Mouse (Mus musculus): Measurements from ENCODE around the gene Nars2. TPM values are rescaled to one million over a fixed set of nuclear protein-coding genes. Genes with fewer than 3 reads are reported as not detected.
A peak's percentile ranks its signal among the peaks of the same experiment; 100 is the strongest.

Nars2 gene
- total and polyA plus RNA-seq, 3 experiments = 12.1 to 19.1 (median 14.6) TPM

GRCm38 (mm10) chr7:96983660-96984347, 32.5 kb downstream of the Nars2 start:
- dilution Hi-C loops (cut with MboI; ENCODE audit: extremely low pct_ligation_motif_present, extremely low pct_unique_long_range_greater_than_20kb, low sequenced_read_pairs) (no loop called here), in situ Hi-C loops (cut with MboI; ENCODE audit: low pct_ligation_motif_present, low pct_unique_long_range_greater_than_20kb, low sequenced_read_pairs) (no loop called here)
- H3K27ac ChIP-seq (ENCODE audit: insufficient read depth, low read depth) = no peak overlapping the region
- H3K79me2 ChIP-seq (replicated peaks; ENCODE audit: control insufficient read depth, extremely low read depth, insufficient read depth, poor library complexity, severe bottlenecking) = no peaks in the 10 kb centered on the region
- no peak overlapping the region for H3K4me3 ChIP-seq (replicated peaks in 1 of 3; ENCODE audit: low read depth in 2 of 3, low read length in 2 of 3, poor library complexity in 1 of 3)
- no peak overlapping the region for H3K4me2 ChIP-seq (ENCODE audit: insufficient read depth, low read depth, poor library complexity, severe bottlenecking)
- no peak overlapping the region for H3K9ac ChIP-seq (ENCODE audit: insufficient read depth, low read depth)
- H3K36me3 ChIP-seq (replicated peaks in 1 of 2; ENCODE audit: control insufficient read depth in 1 of 2, insufficient read depth in 1 of 2, low read length in 1 of 2) = peaks cover 3 to 36% of the 10 kb centered on the region in 2 experiments
- H3K9me3 ChIP-seq (replicated peaks; ENCODE audit: low read length) = no peaks in the 10 kb centered on the region
- H3K27me3 ChIP-seq (replicated peaks) = no peaks in the 10 kb centered on the region
- peaks cover 9 to 38% of the 10 kb centered on the region in 2 experiments for H3K4me1 ChIP-seq (ENCODE audit: control insufficient read depth in 1 of 2, insufficient read depth in 2 of 2)
- DNase-seq (ENCODE audit: extremely low read depth) = no peak
- no peak for TF ChIP-seq SMC3 (IDR thresholded peaks at IDR 0.05; ENCODE audit: low read depth, low read length)
- no peak for TF ChIP-seq ZC3H11A (IDR thresholded peaks at IDR 0.05; ENCODE audit: low read depth, low read length)
- TF ChIP-seq USF1 (IDR thresholded peaks at IDR 0.05; ENCODE audit: low read depth, low read length) = no peak
- TF ChIP-seq MAFK (IDR thresholded peaks at IDR 0.05; ENCODE audit: insufficient replicate concordance, low read length) = no peak
- TF ChIP-seq CHD2 (IDR thresholded peaks at IDR 0.05; ENCODE audit: low read length) = no peak
- TF ChIP-seq POLR2A (IDR thresholded peaks at IDR 0.05; ENCODE audit: low read depth, low read length) = no peak
- TF ChIP-seq JUN (IDR thresholded peaks at IDR 0.05; ENCODE audit: insufficient read depth, low read depth, low read length) = no peak
- TF ChIP-seq POLR2AphosphoS2 (IDR thresholded peaks at IDR 0.05; ENCODE audit: low read depth, low read length) = no peak
- TF ChIP-seq JUND (conservative IDR thresholded peaks at IDR 0.05; ENCODE audit: low read depth, low read length) = no peak

- Histone ChIP-seq H3K4me1 (ENCODE audit: control insufficient read depth in 1 of 2, insufficient read depth in 2 of 2) (peaks cover 9 to 38% of the 10 kb centered on the region in 2 experiments), H3K27ac (ENCODE audit: insufficient read depth, low read depth) (peak overlapping the region; percentile 34; the same call in 1 of the 2 replicates), H3K79me2 (replicated peaks; ENCODE audit: control insufficient read depth, extremely low read depth, insufficient read depth, poor library complexity, severe bottlenecking) (no peaks in the 10 kb centered on the region), H3K9me3 (replicated peaks; ENCODE audit: low read length) (no peaks in the 10 kb centered on the region), H3K27me3 (replicated peaks) (no peaks in the 10 kb centered on the region), H3K4me2 (ENCODE audit: insufficient read depth, low read depth, poor library complexity, severe bottlenecking) (peak overlapping the region; percentile 69), H3K36me3 (replicated peaks in 1 of 2; ENCODE audit: control insufficient read depth in 1 of 2, insufficient read depth in 1 of 2, low read length in 1 of 2) (peaks cover 0 to 32% of the 10 kb centered on the region in 2 experiments), H3K9ac (ENCODE audit: insufficient read depth, low read depth) (no peak overlapping the region), H3K4me3 (replicated peaks in 1 of 3; ENCODE audit: low read depth in 2 of 3, low read length in 2 of 3, poor library complexity in 1 of 3) (peak overlapping the region in 1 of 3 experiments; percentile 3)
- peak; percentile 60 for DNase-seq (ENCODE audit: extremely low read depth)
- dilution Hi-C loops (cut with MboI; ENCODE audit: extremely low pct_ligation_motif_present, extremely low pct_unique_long_range_greater_than_20kb, low sequenced_read_pairs) = no loop called here
- in situ Hi-C loops (cut with MboI; ENCODE audit: low pct_ligation_motif_present, low pct_unique_long_range_greater_than_20kb, low sequenced_read_pairs) = no loop called here
- peak; percentile 38; the same call in 1 of the 2 replicates for TF ChIP-seq ZNF384 (IDR thresholded peaks at IDR 0.05; ENCODE audit: low read depth, low read length)
- TF ChIP-seq MAZ (IDR thresholded peaks at IDR 0.05; ENCODE audit: low read depth, low read length) = no peak
- TF ChIP-seq SIN3A (IDR thresholded peaks at IDR 0.05; ENCODE audit: low read length) = 0 out of 2 replicates have a peak, but pooled peaks have one; percentile 42
- TF ChIP-seq CHD1 (IDR thresholded peaks at IDR 0.05; ENCODE audit: low read depth, low read length) = no peak
- peak; percentile 67 for TF ChIP-seq EP300 (IDR thresholded peaks at IDR 0.05; ENCODE audit: low read length)
- peak; percentile 79 for TF ChIP-seq ETS1 (conservative IDR thresholded peaks at IDR 0.05; ENCODE audit: low read depth, low read length)
- TF ChIP-seq KAT2A (IDR thresholded peaks at IDR 0.05; ENCODE audit: insufficient replicate concordance, low read length) = 0 out of 2 replicates have a peak, but pooled peaks have one; percentile 29
- TF ChIP-seq GABPA (IDR thresholded peaks at IDR 0.05; ENCODE audit: insufficient replicate concordance, low read depth, low read length) = no peak
- peak; percentile 33 for TF ChIP-seq BHLHE40 (IDR thresholded peaks at IDR 0.05; ENCODE audit: low read depth, low read length)
- TF ChIP-seq POLR2A (IDR thresholded peaks at IDR 0.05; ENCODE audit: low read depth, low read length) = no peak
- TF ChIP-seq PAX5 (IDR thresholded peaks at IDR 0.05; ENCODE audit: low read length) = no peak
- TF ChIP-seq IRF4 (IDR thresholded peaks at IDR 0.05; ENCODE audit: low read depth, low read length) = peak; percentile 15; the same call in 1 of the 2 replicates
- peak; percentile 46; the same call in 1 of the 2 replicates for TF ChIP-seq MEF2A (IDR thresholded peaks at IDR 0.05; ENCODE audit: borderline replicate concordance, low read depth, low read length)
Measured at GRCm38 (mm10) chr7:96985798-96986197, 34.5 kb downstream of the Nars2 start.

All from CH12.LX (cell line).